ENCODE assay signal across 23 mouse cellular contexts in genomic region chr10:78162646-78163045, GRCm38 (mm10). TPM values are rescaled to one million over a fixed set of nuclear protein-coding genes. Genes with fewer than 3 reads are reported as not detected.
DNase-seq lines count a peak whose midpoint lies in the region; ATAC-seq lines count a peak whose summit lies in the region.
"Had no signal": no experiment of that assay in that cellular context is flagged by ENCODE, and none has a peak within 500 bp of the region (broad histone marks: within the 10 kb centered on the region; RNA-seq: fewer than 3 reads in every experiment).

No protein-coding gene starts in this region.

- H3K4me2 ChIP-seq in stomach, embryonic 16.5 days (ENCODE audit: low read depth, low read length): no peak overlapping the region
- H3K4me2 ChIP-seq: embryonic facial prominence, embryonic 12.5 days; forebrain, embryonic 12.5 days; heart, embryonic 11.5 days; heart, embryonic 15.5 days; hindbrain, embryonic 13.5 days had no signal

- peak overlapping the region; percentile 52; the same call in 1 of the 2 replicates for H3K27ac ChIP-seq in stomach, embryonic 16.5 days (ENCODE audit: low read length)
- H3K27ac ChIP-seq: embryonic facial prominence, embryonic 12.5 days; forebrain, embryonic 12.5 days; heart, adult 2 months; heart, embryonic 15.5 days; hindbrain, embryonic 13.5 days; hindbrain, postnatal 0 days had no signal

- no peaks in the 10 kb centered on the region for H3K9me3 ChIP-seq in stomach, embryonic 16.5 days (replicated peaks; ENCODE audit: control insufficient read depth, low read length)
- H3K9me3 ChIP-seq: embryonic facial prominence, embryonic 12.5 days; forebrain, embryonic 12.5 days; G1E; heart, embryonic 15.5 days; hindbrain, embryonic 13.5 days had no signal

- ATAC-seq in stomach, embryonic 16.5 days (ENCODE audit: insufficient read depth, low FRiP score): no peak
- no peak for ATAC-seq in CD4-positive, CD25-positive, alpha-beta regulatory T cell, adult 4 months
- ATAC-seq: forebrain, embryonic 16.5 days; hindbrain, postnatal 0 days had no signal

- DNase-seq in cerebellum, adult 8-10 months: peak; percentile 17
- DNase-seq in cerebellum, adult 11 months: no peak
- peak; percentile 75 for DNase-seq in urinary bladder, postnatal 14 days (ENCODE audit: low spot score)
- DNase-seq in urinary bladder, postnatal 10 days (ENCODE audit: low spot score): no peak
- no peak for DNase-seq in testis, postnatal 10 days (ENCODE audit: low spot score)
- DNase-seq: adrenal gland, adult 8-10 months; adrenal gland, postnatal 36 days; B cell, adult 2 months; cerebellum, adult 9-10 months; embryo, embryonic 11 days; gastrocnemius, postnatal 14 days; heart, adult 2 months; heart, postnatal 14 days had no signal

- peaks cover 12% of the 10 kb centered on the region for H3K4me1 ChIP-seq in stomach, embryonic 16.5 days (ENCODE audit: control insufficient read depth, insufficient read depth, low read length)

- no peak overlapping the region for H3K4me3 ChIP-seq in stomach, embryonic 16.5 days (replicated peaks; ENCODE audit: low read length)
- H3K4me3 ChIP-seq: embryonic facial prominence, embryonic 12.5 days; forebrain, embryonic 12.5 days; heart, adult 2 months; heart, embryonic 15.5 days; hindbrain, embryonic 13.5 days had no signal

- no peak overlapping the region for H3K9ac ChIP-seq in stomach, embryonic 16.5 days (ENCODE audit: low read length)
- H3K9ac ChIP-seq: embryonic facial prominence, embryonic 12.5 days; forebrain, embryonic 12.5 days; heart, embryonic 15.5 days; hindbrain, embryonic 13.5 days had no signal

- H3K27me3 ChIP-seq in stomach, embryonic 16.5 days (ENCODE audit: control insufficient read depth, insufficient read depth, low read length): no peaks in the 10 kb centered on the region
- H3K27me3 ChIP-seq: embryonic facial prominence, embryonic 12.5 days; forebrain, embryonic 12.5 days; heart, embryonic 15.5 days; hindbrain, embryonic 13.5 days had no signal

- H3K36me3 ChIP-seq in stomach, embryonic 16.5 days (ENCODE audit: control insufficient read depth, insufficient read depth, low read length): peaks cover 12% of the 10 kb centered on the region; the same call in 1 of the 2 replicates

- 85% methylated on average over 12 of the region's 12 CpGs for WGBS in stomach, embryonic 16.5 days

RNA-seq across cellular contexts. Expression of gene D10Jhu81e, which starts 6.9 kb away (rescaled TPM):
- polyA plus RNA-seq in stomach, embryonic 16.5 days (2015; fragmentation: Nextera tagmentation; extraction: Ambion mirVana): 39.5 and 46.6 TPM in 2 replicates
- 10 to 100 TPM in 1 of 2 experiments, 1 to 10 TPM in 1; 7.5 to 42.9 TPM for polyA plus RNA-seq in CD4-positive, CD25-positive, alpha-beta regulatory T cell, adult 4 months (2017; shearing (Covaris generic))

RNA-seq across cellular contexts. Expression of gene Pwp2, which starts 22.3 kb away (rescaled TPM):
- 15.5 and 16.6 TPM in 2 replicates for polyA plus RNA-seq in stomach, embryonic 16.5 days (2015; fragmentation: Nextera tagmentation; extraction: Ambion mirVana)
- 10 to 100 TPM; 13.4 to 29.5 TPM for polyA plus RNA-seq in CD4-positive, CD25-positive, alpha-beta regulatory T cell, adult 4 months (2017; shearing (Covaris generic))

Comparison
In these comparisons a context has a peak if more than half of its experiments do, and no peak if none do; other contexts are left out.
1. DNase-seq: peak in cerebellum, adult 8-10 months (single experiment) and urinary bladder, postnatal 14 days (single experiment); none in cerebellum, adult 11 months (single experiment), urinary bladder, postnatal 10 days (single experiment) and testis, postnatal 10 days (single experiment).